Mouse (Mus musculus): ENCODE measurements at regions not wholly inside any gene's neighbourhood (a gene's known extent, or its start where the extent isn't known, plus 50 kb on each side); places are given as distances from the start of the nearest gene placed in this dataset.

DNA sequence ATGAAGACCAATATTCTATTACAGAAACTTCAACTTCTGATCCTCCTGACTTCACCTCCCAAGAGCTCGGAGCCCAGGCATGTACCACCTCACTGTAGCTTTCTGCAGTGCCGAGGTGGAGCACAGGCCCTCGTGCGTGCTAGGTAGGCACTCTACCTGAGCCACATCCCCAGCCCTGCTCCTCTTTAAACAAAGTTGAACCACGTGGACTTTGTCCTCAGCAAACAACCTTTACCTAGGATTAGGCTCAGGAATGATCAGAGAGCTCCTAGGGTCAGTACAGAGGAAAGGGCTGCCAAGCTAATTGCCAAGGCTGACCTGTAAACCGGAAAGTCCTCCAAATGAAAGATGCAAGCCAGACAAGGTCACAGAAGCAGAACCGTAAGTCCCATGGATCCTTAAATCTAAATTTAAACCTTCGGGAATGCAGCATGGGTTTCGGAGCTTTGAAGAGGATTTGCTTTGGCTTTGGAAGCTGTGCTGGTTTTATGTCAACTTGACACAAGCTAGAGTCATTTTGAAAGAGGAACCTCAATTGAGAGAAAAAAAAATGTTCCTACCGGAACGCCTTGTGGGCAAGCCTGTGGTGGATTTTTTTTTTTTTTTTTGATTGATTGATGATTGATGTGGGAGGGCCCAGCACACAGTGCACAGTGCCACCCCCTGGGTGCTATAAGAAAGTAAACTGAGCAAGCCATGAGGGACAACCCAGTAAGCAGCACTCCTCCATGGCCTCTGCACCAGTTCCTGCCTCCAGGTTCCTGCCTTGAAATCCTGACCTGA lies 69.5 kb upstream of the Rybp start:
- TF ChIP-seq CTCF (IDR thresholded peaks at IDR 0.05; ENCODE audit: low read depth): no peak
- no peak for TF ChIP-seq EP300 (optimal IDR thresholded peaks at IDR 0.05)
- H3K27ac ChIP-seq (replicated peaks): no peak overlapping the region
- peak; percentile 75; the same call in 1 of the 2 replicates for ATAC-seq (ENCODE audit: low FRiP score, low TSS enrichment)
- H3K4me1 ChIP-seq (replicated peaks; ENCODE audit: control insufficient read depth, insufficient read depth): no peaks in the 10 kb centered on the region
- H3K4me3 ChIP-seq (ENCODE audit: low read depth, low read length): no peak overlapping the region
- no peak overlapping the region for H3K4me2 ChIP-seq (replicated peaks; ENCODE audit: low read depth)
- H3K36me3 ChIP-seq (ENCODE audit: control insufficient read depth, insufficient read depth, low read length): no peaks in the 10 kb centered on the region
- H3K27me3 ChIP-seq (ENCODE audit: control insufficient read depth, insufficient read depth, low read length): no peaks in the 10 kb centered on the region
- no peaks in the 10 kb centered on the region for H3K9me3 ChIP-seq (ENCODE audit: control insufficient read depth, low read length)
- no peak overlapping the region for H3K9ac ChIP-seq (ENCODE audit: low read length)
- WGBS: 59% methylated on average over 11 of the region's 11 CpGs
- peak; percentile 34 for DNase-seq (ENCODE audit: low spot score)

DNA sequence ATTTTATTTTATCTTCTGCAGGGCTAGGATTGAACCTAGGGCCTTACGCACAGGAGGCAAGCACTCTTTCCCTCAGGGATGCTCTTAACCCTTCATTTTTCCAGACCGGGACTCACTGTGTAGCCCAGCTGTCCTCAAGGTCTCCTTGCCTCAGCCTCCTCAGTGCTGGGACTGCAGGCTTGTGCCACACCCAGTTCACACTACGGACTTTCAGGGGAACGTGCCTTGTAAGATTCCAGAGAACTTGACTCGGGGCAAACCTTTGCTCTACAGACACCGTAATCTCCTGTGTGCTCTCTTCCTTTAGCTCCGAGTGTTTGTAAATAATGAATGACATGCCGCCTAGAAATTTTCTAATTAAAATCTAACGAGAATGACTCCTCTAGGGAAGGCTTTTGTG lies 68.6 kb upstream of the Rybp start:
- Histone ChIP-seq H3K4me2 (replicated peaks; ENCODE audit: low read depth) (no peak overlapping the region), H3K9me3 (ENCODE audit: control insufficient read depth, low read length) (no peaks in the 10 kb centered on the region), H3K4me1 (replicated peaks; ENCODE audit: control insufficient read depth, insufficient read depth) (no peaks in the 10 kb centered on the region), H3K36me3 (ENCODE audit: control insufficient read depth, insufficient read depth, low read length) (no peaks in the 10 kb centered on the region), H3K9ac (ENCODE audit: low read length) (no peak overlapping the region), H3K27me3 (ENCODE audit: control insufficient read depth, insufficient read depth, low read length) (no peaks in the 10 kb centered on the region), H3K4me3 (ENCODE audit: low read depth, low read length) (no peak overlapping the region), H3K27ac (replicated peaks) (no peak overlapping the region)
- no peak for TF ChIP-seq CTCF (IDR thresholded peaks at IDR 0.05; ENCODE audit: low read depth)
- TF ChIP-seq EP300 (optimal IDR thresholded peaks at IDR 0.05): no peak
- ATAC-seq (ENCODE audit: low FRiP score, low TSS enrichment): no peak
- DNase-seq (ENCODE audit: low spot score): peak; percentile 42
- WGBS: 61% methylated on average over 9 of the region's 9 CpGs

DNA sequence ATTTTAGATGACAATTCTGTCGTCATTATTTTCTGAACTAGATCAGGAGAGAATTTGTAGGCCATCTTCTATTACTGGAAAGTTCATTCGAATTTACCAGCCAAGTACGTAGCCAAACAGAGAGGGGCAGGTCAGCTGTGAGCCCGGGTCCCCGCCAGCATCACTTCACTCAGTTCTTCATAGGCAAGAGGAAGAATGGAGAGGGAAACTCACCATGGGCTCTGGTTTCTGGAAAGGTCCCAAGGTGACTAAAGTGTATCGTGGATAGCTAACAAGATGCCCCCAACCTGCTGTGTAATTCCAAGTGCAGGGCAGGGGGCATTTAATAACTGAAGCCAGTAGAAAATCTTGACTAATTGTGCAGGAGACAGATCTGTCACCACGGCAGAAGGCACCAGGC lies 60.2 kb upstream of the Rybp start:
- Histone ChIP-seq H3K27ac (replicated peaks) (no peak overlapping the region), H3K4me1 (replicated peaks; ENCODE audit: control insufficient read depth, insufficient read depth) (no peaks in the 10 kb centered on the region), H3K4me2 (replicated peaks; ENCODE audit: low read depth) (no peak overlapping the region), H3K4me3 (ENCODE audit: low read depth, low read length) (no peak overlapping the region), H3K9me3 (ENCODE audit: control insufficient read depth, low read length) (no peaks in the 10 kb centered on the region), H3K9ac (ENCODE audit: low read length) (no peak overlapping the region), H3K36me3 (ENCODE audit: control insufficient read depth, insufficient read depth, low read length) (no peaks in the 10 kb centered on the region), H3K27me3 (ENCODE audit: control insufficient read depth, insufficient read depth, low read length) (no peaks in the 10 kb centered on the region)
- DNase-seq (ENCODE audit: low spot score): no peak
- 86% methylated on average over 7 of the region's 7 CpGs for WGBS
- TF ChIP-seq CTCF (IDR thresholded peaks at IDR 0.05; ENCODE audit: low read depth): no peak
- TF ChIP-seq EP300 (optimal IDR thresholded peaks at IDR 0.05): no peak
- ATAC-seq (ENCODE audit: low FRiP score, low TSS enrichment): no peak

DNA sequence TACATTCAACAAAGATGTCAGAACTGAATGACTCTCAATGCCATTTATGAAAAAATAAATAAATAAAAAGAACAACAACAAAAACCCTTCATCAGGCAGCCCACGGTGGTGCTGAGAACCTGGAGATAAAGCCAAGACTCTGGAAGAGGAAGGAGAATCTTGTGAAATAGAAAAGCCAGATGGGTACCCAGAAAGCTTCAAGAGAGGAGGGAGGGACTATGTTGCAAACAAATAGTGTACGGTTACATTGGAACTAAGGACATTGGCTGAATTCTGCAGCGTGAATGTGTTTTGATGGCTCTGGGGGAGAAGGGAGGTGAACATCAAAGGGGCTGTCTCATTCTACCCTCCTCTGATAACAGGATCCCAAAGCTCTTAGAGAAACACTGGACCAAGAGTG lies 57.8 kb upstream of the Rybp start:
- Histone ChIP-seq H3K27ac (replicated peaks) (no peak overlapping the region), H3K9ac (ENCODE audit: low read length) (no peak overlapping the region), H3K4me2 (replicated peaks; ENCODE audit: low read depth) (no peak overlapping the region), H3K4me1 (replicated peaks; ENCODE audit: control insufficient read depth, insufficient read depth) (no peaks in the 10 kb centered on the region), H3K9me3 (ENCODE audit: control insufficient read depth, low read length) (no peaks in the 10 kb centered on the region), H3K27me3 (ENCODE audit: control insufficient read depth, insufficient read depth, low read length) (no peaks in the 10 kb centered on the region), H3K4me3 (ENCODE audit: low read depth, low read length) (no peak overlapping the region), H3K36me3 (ENCODE audit: control insufficient read depth, insufficient read depth, low read length) (no peaks in the 10 kb centered on the region)
- DNase-seq (ENCODE audit: low spot score): no peak
- no peak for ATAC-seq (ENCODE audit: low FRiP score, low TSS enrichment)
- WGBS: 83% methylated on average over 3 of the region's 3 CpGs
- TF ChIP-seq CTCF (IDR thresholded peaks at IDR 0.05; ENCODE audit: low read depth) (no peak), EP300 (optimal IDR thresholded peaks at IDR 0.05) (no peak)

DNA sequence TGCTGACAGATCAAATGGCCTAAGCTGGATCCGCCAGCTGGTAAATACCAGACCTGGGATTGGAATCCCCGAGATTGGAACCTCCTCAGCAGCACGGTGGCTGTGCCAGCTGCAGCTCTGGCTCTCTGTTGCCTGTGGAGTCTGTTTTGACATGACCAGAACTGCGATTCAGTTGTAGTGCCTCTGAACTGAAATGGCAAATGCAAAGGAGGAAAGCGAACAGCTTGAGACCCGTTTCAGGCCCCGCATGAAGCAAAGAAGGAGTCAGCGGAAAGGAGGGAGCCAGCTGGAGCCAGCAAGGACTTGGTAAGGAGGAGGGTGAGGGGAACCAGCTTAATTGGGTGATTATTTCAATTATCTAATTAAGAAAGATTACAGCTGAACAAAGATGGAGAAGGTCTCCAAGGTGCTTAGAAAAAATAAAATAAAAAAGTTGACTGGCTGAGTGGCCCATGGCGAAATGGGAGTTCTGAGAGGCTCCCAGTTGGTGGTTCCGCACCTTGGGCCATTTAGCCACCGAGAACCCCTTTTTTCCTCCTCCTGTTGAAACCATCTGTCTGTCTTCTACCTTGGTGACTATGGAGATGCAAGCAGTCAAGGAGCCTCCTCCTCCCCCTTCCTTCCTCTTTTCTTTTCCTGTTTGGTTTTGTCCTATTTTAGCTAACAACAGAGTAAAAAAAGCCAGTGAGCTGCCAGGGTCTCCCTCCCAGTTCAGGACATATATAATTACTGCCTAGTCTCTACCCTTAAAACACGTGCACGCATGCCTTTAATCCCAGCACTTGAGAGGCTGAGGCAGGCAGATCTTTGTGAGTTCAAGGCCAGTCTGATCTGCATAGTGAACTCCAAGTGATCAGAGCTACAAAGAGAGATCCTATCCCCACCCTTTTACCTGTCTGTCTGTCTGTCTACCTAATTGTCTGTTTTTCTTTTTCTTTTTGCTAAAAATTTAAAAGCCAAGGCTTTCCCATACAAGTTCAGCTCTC lies 54.3 kb upstream of the Rybp start:
- DNase-seq (ENCODE audit: low spot score) (no peak), ATAC-seq (ENCODE audit: low FRiP score, low TSS enrichment) (no peak)
- H3K4me1 ChIP-seq (replicated peaks; ENCODE audit: control insufficient read depth, insufficient read depth): peaks cover 3% of the 10 kb centered on the region; the same call in 1 of the 2 replicates
- H3K27ac ChIP-seq (replicated peaks): no peak overlapping the region
- H3K4me3 ChIP-seq (ENCODE audit: low read depth, low read length): no peak overlapping the region
- no peaks in the 10 kb centered on the region for H3K27me3 ChIP-seq (ENCODE audit: control insufficient read depth, insufficient read depth, low read length)
- H3K36me3 ChIP-seq (ENCODE audit: control insufficient read depth, insufficient read depth, low read length): no peaks in the 10 kb centered on the region
- no peak overlapping the region for H3K4me2 ChIP-seq (replicated peaks; ENCODE audit: low read depth)
- 68% methylated on average over 13 of the region's 13 CpGs for WGBS
- no peaks in the 10 kb centered on the region for H3K9me3 ChIP-seq (ENCODE audit: control insufficient read depth, low read length)
- TF ChIP-seq EP300 (optimal IDR thresholded peaks at IDR 0.05): no peak
- TF ChIP-seq CTCF (IDR thresholded peaks at IDR 0.05; ENCODE audit: low read depth): no peak
- no peak overlapping the region for H3K9ac ChIP-seq (ENCODE audit: low read length)
